Mouse (Mus musculus): ENCODE data around the gene Kcna1. TPM values are rescaled to one million over a fixed set of nuclear protein-coding genes. Genes with fewer than 3 reads are reported as not detected.

Gene Kcna1
- total RNA-seq, 2 experiments from 2014 or later: not detected

DNA sequence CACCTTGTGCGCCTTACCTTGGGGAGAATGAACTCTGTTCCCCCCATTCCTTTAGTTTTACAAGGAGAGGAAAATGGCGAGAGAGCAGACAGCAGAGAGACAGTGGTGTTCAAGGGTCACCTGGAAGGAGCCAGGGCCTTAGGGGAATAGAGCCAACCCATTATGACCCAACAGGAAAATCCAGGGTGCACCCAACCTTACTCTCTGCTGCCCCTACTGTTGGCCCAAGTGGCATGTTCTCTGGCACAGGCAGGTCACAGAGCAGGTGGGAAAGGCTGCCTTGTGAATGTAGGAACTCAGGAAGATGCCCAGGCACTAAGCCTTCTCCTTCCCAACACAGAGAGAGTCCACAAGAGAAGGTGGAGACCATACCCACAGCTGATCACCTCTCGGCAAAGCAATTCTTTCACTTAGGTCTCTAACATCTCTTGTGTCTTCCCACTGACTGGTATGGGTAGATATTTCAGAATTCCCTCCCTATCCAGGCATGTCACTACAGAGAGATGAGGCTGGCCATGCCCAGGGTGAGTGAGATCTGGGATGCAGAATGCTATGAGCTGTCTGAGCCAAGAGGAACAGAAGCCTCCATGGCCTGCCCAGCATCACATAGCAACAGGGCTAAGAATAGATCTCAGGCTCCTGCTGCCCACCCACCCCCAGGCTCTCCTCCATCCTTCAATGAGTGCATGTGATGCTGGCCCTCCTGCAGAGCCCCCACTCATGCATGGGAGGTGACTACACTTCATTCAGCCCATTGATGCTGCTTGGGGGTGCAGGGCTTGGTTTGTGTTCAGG lies 46.8 kb downstream of the Kcna1 start:
- no peak for ATAC-seq (replicated peaks; ENCODE audit: low FRiP score, poor library complexity, severe bottlenecking)

DNA sequence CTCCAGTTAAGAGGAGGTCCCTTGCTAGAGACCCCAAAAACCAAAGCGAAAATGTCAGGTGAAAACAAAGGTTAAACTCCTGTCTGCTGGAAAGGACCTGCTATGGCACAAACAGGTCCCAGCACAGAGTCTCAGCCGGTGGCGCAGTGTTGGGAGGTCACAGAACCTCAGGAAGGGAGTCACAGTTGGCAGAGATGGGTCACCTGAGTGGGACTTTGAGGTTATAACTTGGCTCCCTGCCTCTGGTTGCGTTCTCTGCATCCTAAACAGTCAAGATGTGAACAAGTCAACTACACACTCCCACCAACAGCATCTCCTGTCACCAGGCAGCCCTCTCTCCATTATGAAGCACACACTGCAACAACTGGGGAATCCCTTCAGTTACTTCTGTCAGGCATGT lies 48.4 kb downstream of the Kcna1 start:
- no peak for ATAC-seq (replicated peaks; ENCODE audit: low FRiP score, poor library complexity, severe bottlenecking)

GRCm38 (mm10) chr6:126595805-126596629 lies 50.2 kb downstream of the Kcna1 start:
- ATAC-seq (replicated peaks; ENCODE audit: low FRiP score, poor library complexity, severe bottlenecking): no peak

DNA sequence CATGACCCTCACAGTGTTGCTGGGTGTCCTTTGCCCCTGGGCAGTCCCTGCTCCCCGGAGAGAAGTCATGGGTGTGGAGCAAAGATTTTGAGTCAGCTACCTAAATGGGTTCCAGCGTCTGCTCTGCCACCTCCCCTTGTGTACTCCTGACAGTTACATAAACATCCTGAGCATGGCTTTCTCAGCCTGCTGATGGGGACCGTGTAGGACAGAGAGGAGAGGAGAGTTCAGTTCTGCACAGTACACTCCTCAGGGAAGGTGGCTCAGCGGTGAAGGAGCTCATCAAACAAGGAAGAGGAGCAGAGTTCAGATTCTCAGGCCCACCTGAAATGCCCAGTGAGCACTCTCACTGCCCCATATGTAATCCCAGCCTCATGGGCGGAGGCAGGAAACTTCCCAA lies 51.1 kb downstream of the Kcna1 start:
- no peak for ATAC-seq (replicated peaks; ENCODE audit: low FRiP score, poor library complexity, severe bottlenecking)

DNA sequence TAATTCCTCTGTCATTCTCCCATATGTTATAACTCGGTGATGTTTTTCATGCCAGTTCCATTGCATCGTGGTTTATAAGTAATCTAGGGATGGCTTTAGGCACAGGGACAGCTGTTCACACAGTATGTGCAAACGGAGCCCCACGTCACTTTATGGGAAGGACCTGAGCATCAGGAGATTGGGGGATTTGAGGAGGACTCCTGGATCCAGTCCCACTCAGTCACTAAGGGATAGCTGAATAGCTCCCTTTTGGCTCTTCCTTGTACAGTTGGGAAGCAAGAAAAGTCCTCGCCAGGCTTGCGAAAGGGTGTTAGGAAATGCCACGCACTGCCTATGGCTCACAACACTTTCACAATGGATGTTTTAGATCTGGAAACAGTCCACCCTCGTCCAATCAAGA lies 51.8 kb downstream of the Kcna1 start:
- ATAC-seq (replicated peaks; ENCODE audit: low FRiP score, poor library complexity, severe bottlenecking): no peak

GRCm38 (mm10) chr6:126593336-126593735 lies 52.8 kb downstream of the Kcna1 start:
- no peak for ATAC-seq (replicated peaks; ENCODE audit: low FRiP score, poor library complexity, severe bottlenecking)

Other genes starting within 250 kb of the Kcna1 start
- not detected in 2 replicates for gene Kcna5, start 111.0 kb downstream of the Kcna1 start, total RNA-seq (2015; ENCODE audit: low replicate concordance)
- gene Kcna5, start 111.0 kb downstream of the Kcna1 start, total RNA-seq (2017; ENCODE audit: low replicate concordance): not detected in 2 replicates
- gene Kcna6, start 94.3 kb upstream of the Kcna1 start, total RNA-seq (2015; ENCODE audit: low replicate concordance): not detected in 2 replicates
- not detected in 2 replicates for gene Kcna6, start 94.3 kb upstream of the Kcna1 start, total RNA-seq (2017; ENCODE audit: low replicate concordance)
- gene Ndufa9, start 202.8 kb upstream of the Kcna1 start, total RNA-seq (2015; ENCODE audit: low replicate concordance): 16.9 and 49.9 TPM in 2 replicates
- gene Ndufa9, start 202.8 kb upstream of the Kcna1 start, total RNA-seq (2017; ENCODE audit: low replicate concordance): 25.2 and 55.3 TPM in 2 replicates
- gene Akap3, start 206.7 kb upstream of the Kcna1 start, total RNA-seq (2015; ENCODE audit: low replicate concordance): not detected in 2 replicates
- gene Akap3, start 206.7 kb upstream of the Kcna1 start, total RNA-seq (2017; ENCODE audit: low replicate concordance): not detected in 2 replicates

Measured in erythroid progenitor cell, adult 5-6 weeks (primary cell).